Mouse (Mus musculus) layer of hippocampus, postnatal 14 days (tissue): ENCODE results near the gene Tmem168. TPM values are rescaled to one million over a fixed set of nuclear protein-coding genes. Genes with fewer than 3 reads are reported as not detected.

Source experiments
- DNase-seq, 2 experiments: peaks; one replicate each; pipeline ENCODE4 v3.0.0; 2021 to 2022; ENCODE audit warnings: low spot score in 2 of 2, mixed read lengths in 1 of 2
- total RNA-seq, 2 experiments: library from RNA; stranded (reverse); gene quantifications; 2 replicates each; pipeline ENCODE4 v1.2.3; 2021

Gene Tmem168
- total RNA-seq, 2 experiments from 2014 or later: 15.3 to 15.8 TPM

DNA sequence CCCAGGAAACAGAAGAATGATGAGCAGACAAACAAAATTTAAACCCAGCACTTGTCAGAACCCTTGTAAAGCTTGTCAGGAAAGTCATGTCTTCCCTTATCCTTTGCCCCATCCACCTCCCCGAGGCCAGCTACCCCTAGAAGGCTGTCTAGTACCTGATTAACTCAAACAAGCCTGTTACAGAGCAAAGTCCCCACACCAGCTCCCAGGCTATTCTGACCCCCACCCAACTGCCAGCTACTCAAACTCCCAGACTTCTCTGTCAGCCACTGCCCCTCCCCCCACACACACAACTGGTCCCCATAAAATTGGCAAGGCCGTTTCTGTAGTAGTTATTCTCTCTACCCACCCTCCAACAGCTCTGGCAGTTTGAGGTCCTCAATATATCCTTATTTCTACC lies 21.3 kb downstream of the Tmem168 start:
- DNase-seq: no peak

DNA sequence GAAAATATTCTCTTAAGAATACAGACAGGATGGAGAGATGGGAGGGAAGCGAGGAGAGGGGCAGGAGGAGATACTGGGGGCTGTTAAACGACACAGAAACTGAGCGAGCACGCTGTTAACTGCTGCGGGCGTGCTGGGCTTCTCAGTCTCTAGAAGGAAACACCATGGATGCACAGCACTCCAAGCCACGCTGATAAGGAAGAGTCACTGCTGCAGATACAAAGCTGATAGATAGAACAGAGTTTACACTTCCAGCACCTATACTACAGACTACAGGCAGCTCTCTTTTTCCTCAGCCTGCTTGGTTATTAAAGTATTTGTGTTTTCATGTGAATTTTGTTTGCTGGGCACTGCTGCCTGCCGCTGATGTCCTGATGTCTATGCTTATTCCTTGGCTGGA lies 21.7 kb downstream of the Tmem168 start:
- DNase-seq: no peak

DNA sequence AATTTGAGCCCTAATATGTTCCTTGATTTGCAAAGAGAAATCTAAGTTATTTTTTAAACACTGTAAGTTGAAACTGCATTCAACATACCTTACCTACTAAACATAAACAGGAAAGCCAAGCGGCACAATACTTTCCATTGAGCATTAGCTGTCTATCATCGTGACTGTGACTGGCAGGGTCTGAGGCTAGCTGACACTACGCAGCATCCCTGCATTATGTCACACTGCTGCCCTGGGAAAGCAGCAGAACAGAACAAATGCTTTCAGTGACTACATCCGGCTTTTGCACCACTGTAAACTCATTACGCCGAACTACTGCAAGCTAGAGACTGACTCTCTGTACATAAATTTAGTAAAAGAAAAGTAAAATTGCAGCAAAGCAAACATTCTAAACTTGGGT lies 23.1 kb downstream of the Tmem168 start:
- no peak for DNase-seq

DNA sequence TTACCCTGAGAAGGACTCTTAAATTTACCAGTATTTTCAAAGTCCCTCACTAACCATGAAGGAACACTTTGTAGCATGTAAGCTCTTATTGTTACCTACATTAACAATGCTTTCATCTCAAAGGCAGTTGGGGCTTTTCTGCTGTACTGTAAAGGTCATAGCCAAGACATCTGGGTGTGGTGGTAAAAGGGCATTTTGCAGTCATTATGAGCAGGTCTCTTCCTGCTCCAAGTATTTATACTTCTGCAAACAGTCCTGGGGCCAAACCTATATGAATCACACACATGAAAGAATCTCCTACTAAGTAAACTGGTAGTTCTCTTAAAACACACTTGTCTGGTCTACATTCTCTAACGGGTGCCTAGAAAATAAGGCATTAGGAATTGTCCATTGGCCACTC lies 25.8 kb downstream of the Tmem168 start:
- DNase-seq: no peak

DNA sequence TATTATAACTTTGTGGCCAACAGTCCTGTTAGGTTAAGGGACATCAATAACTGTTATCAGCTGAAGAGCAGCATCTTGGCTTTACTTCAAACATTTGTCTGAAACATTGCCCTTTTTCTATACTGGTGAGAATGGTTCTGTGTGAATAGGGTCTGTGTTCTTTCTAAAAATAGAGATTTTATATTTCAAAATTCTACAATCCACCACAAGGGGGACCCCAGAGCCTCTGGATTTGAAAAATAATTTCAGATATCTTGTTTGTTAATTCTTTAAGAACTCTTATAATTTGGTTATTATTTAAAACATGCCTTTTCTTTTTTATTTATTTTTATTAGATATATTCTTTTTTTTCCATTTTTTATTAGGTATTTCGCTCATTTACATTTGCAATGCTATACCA lies 42.2 kb downstream of the Tmem168 start:
- DNase-seq: peak in 1 of 2 experiments; percentile 28

DNA sequence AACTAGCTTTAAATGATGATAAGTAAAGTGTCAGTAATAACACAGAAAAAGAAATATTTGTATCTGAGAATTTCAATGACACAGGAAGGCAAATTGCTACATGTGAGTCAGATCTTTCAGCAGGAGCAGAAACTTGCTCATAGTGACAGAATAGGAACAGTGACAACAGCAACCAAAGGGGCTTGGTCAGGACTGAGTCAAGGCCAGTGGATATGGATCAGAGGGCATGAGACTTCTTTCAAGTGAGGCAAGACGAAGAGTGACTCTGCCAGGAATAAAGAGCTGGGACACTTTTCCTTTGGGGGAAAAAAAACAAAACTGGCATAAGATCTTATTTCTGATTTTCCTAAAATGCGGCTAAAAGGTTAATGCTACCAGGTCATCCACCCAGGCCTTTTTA lies 52.6 kb downstream of the Tmem168 start:
- no peak for DNase-seq

DNA sequence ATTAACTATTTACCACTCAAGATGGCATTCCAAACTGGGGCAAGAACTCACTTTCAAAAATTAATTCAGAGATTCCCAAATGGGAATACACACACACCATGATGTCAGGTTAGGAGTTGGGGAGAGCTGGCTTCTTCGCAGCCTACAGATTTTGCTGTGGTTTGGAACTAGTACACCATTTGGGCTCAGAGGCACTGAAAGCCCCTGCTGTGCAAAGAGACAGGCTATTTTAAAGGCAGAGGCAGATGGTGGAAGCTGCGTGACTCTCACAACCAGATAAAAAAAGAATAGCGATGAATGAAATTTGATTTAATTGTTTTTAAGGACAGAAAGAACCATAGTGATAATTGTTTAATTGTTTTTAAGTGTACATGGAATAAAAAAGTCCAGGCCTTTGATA lies 66.1 kb downstream of the Tmem168 start:
- no peak for DNase-seq

DNA sequence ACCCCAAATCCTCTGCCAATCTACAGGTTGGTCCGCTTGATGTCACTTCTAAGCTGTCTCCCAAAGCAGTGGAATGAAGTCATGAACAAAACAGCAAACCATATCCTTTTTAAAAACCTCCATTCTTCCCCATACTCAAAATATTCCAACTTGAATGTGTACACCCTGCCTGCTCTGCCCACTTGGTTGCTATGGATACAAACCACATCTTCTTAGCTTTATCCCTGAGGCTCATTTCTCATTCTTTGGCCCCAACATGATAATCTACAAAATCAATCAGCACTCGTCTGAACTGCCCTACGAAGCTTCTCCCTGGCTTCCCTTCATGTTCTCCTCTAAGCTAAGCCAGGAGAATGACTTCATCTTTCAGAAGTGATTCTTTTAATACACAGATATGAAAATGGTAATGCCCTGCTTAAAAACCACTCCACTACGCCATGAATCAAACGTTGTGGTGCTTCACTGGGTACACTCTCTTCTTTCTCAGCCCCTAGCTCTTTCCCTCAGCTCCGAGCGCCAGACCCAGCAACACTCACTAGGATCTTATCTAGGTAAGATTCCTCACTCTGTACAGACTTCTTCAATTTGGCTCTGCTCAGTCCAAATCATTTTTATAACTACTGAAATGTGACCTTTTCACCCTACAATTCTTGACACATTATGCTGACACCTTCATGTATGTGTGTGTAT lies 70.5 kb downstream of the Tmem168 start:
- no peak for DNase-seq

Other genes with a start within 250 kb of the Tmem168 start
- gene Bmt2, start 69.9 kb upstream of the Tmem168 start, total RNA-seq: 10 to 100 TPM; 22.4 to 22.8 TPM
- gene Gpr85, start 231.8 kb upstream of the Tmem168 start, total RNA-seq: 10 to 100 TPM; 36.4 to 42.7 TPM